Mouse (Mus musculus): ENCODE measurements at regions not wholly inside any gene's neighbourhood (a gene's known extent, or its start where the extent isn't known, plus 50 kb on each side); places are given as distances from the start of the nearest gene placed in this dataset.

DNA sequence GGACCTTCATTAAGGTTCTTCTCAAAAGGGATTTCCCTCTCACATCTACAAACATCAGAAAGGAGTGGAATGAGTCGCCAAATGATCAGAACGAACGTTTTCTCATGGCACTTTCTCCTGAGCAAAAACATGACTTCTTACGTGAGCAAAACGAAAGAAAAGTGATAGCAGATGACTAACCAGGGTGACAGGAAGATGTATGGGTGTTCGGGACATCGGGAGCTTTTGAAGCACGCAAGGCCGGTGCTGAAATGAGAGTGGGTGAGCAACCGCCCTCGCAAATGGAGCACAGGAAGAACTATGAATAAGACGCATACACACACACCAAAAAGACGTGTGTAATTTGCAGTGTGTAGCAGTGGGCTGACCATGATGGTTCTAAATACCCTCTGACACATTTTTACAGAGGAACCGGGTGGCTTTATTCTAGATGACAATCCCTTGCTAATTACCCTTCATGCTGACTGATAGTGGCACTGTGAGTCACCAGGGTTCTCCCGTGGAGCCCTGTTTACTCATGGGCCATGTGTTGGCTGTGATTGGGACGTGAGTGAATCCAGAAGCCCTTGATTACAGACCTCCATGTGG, 408.2 kb upstream of the Jarid2 start:
- TF ChIP-seq POLR2A (IDR thresholded peaks at IDR 0.05; ENCODE audit: borderline replicate concordance, insufficient read depth, low read length), result no peak
- no peak for TF ChIP-seq CTCF (IDR thresholded peaks at IDR 0.05; ENCODE audit: borderline replicate concordance, insufficient read depth, low read depth, low read length)

All from cerebellum, adult 2 months (tissue).